Mouse (Mus musculus): ENCODE results near the gene Slc4a1ap. TPM values are rescaled to one million over a fixed set of nuclear protein-coding genes. Genes with fewer than 3 reads are reported as not detected.

The Slc4a1ap gene
- polyA plus RNA-seq, 1 experiment from 2014 or later = 20.4 TPM

- peak within 1 kb of the TSS; percentile 51 for H3K9ac ChIP-seq
- H3K27ac ChIP-seq = no peak within 1 kb of the TSS
- H3K9me3 ChIP-seq (replicated peaks) = no peaks in the 10 kb centered on the region
- no peaks in the 10 kb centered on the region for H3K36me3 ChIP-seq
- H3K4me1 ChIP-seq = peaks cover 26% of the 10 kb centered on the region
- 4% methylated on average over 26 of the region's 26 CpGs for WGBS (ENCODE audit: insufficient replicate concordance)
- no peaks in the 10 kb centered on the region for H3K27me3 ChIP-seq (replicated peaks)
- H3K4me3 ChIP-seq = peak within 1 kb of the TSS; percentile 51
- H3K4me2 ChIP-seq = peak within 1 kb of the TSS; percentile 78
- ATAC-seq = no peak
Observed at GRCm38 (mm10) chr5:31596481-31597429, 70.0 kb downstream of the Slc4a1ap start, which contains the start of gene Mrpl33. Mrpl33 (plus strand) TSS chr5:31596935.

- ATAC-seq = no peak
- Histone ChIP-seq H3K9me3 (replicated peaks) (no peaks in the 10 kb centered on the region), H3K27me3 (replicated peaks) (no peaks in the 10 kb centered on the region), H3K9ac (no peak overlapping the region), H3K27ac (no peak overlapping the region), H3K36me3 (no peaks in the 10 kb centered on the region), H3K4me3 (peak overlapping the region; percentile 51; the same call in 1 of the 2 replicates), H3K4me1 (peaks cover 34% of the 10 kb centered on the region), H3K4me2 (peak overlapping the region; percentile 78)
- 60% methylated on average over 6 of the region's 6 CpGs for WGBS (ENCODE audit: insufficient replicate concordance)
Observed at GRCm38 (mm10) chr5:31597430-31597944, 70.7 kb downstream of the Slc4a1ap start.

- no peaks in the 10 kb centered on the region for H3K27me3 ChIP-seq (replicated peaks)
- H3K9me3 ChIP-seq (replicated peaks) = no peaks in the 10 kb centered on the region
- no peak overlapping the region for H3K4me2 ChIP-seq
- H3K36me3 ChIP-seq = no peaks in the 10 kb centered on the region
- no peak overlapping the region for H3K27ac ChIP-seq
- 67% methylated on average over 7 of the region's 7 CpGs for WGBS (ENCODE audit: insufficient replicate concordance)
- H3K4me1 ChIP-seq = peaks cover 39% of the 10 kb centered on the region
- no peak overlapping the region for H3K9ac ChIP-seq
- H3K4me3 ChIP-seq = no peak overlapping the region
- no peak for ATAC-seq
Observed at GRCm38 (mm10) chr5:31598121-31598520, 71.3 kb downstream of the Slc4a1ap start.

- H3K36me3 ChIP-seq = no peaks in the 10 kb centered on the region
- H3K9ac ChIP-seq = no peak overlapping the region
- peaks cover 39% of the 10 kb centered on the region for H3K4me1 ChIP-seq
- 58% methylated on average over 4 of the region's 4 CpGs for WGBS (ENCODE audit: insufficient replicate concordance)
- no peak overlapping the region for H3K27ac ChIP-seq
- H3K4me2 ChIP-seq = no peak overlapping the region
- no peak overlapping the region for H3K4me3 ChIP-seq
- ATAC-seq = no peak
- no peaks in the 10 kb centered on the region for H3K27me3 ChIP-seq (replicated peaks)
- no peaks in the 10 kb centered on the region for H3K9me3 ChIP-seq (replicated peaks)
Observed at GRCm38 (mm10) chr5:31598579-31598978, 71.8 kb downstream of the Slc4a1ap start.

GRCm38 (mm10) chr5:31599161-31599560 lies 72.4 kb downstream of the Slc4a1ap start:
- no peaks in the 10 kb centered on the region for H3K36me3 ChIP-seq
- H3K4me2 ChIP-seq = no peak overlapping the region
- no peaks in the 10 kb centered on the region for H3K9me3 ChIP-seq (replicated peaks)
- no peak overlapping the region for H3K27ac ChIP-seq
- 59% methylated on average over 2 of the region's 2 CpGs for WGBS (ENCODE audit: insufficient replicate concordance)
- no peak for ATAC-seq
- peaks cover 39% of the 10 kb centered on the region for H3K4me1 ChIP-seq
- H3K27me3 ChIP-seq (replicated peaks) = no peaks in the 10 kb centered on the region
- H3K4me3 ChIP-seq = no peak overlapping the region
- no peak overlapping the region for H3K9ac ChIP-seq

GRCm38 (mm10) chr5:31601162-31601722 lies 74.4 kb downstream of the Slc4a1ap start:
- 38% methylated on average over 7 of the region's 7 CpGs for WGBS (ENCODE audit: insufficient replicate concordance)
- H3K36me3 ChIP-seq = no peaks in the 10 kb centered on the region
- H3K27ac ChIP-seq = no peak overlapping the region
- no peak overlapping the region for H3K9ac ChIP-seq
- no peak overlapping the region for H3K4me3 ChIP-seq
- H3K4me1 ChIP-seq = peaks cover 37% of the 10 kb centered on the region
- no peak for ATAC-seq
- no peak overlapping the region for H3K4me2 ChIP-seq
- H3K9me3 ChIP-seq (replicated peaks) = no peaks in the 10 kb centered on the region
- H3K27me3 ChIP-seq (replicated peaks) = no peaks in the 10 kb centered on the region

- H3K4me3 ChIP-seq = no peak overlapping the region
- 0 out of 2 replicates have a peak, but pooled peaks have one; percentile 40 for ATAC-seq
- H3K9ac ChIP-seq = no peak overlapping the region
- H3K27ac ChIP-seq = no peak overlapping the region
- no peaks in the 10 kb centered on the region for H3K36me3 ChIP-seq
- no peaks in the 10 kb centered on the region for H3K27me3 ChIP-seq (replicated peaks)
- WGBS (ENCODE audit: insufficient replicate concordance) = 53% methylated on average over 1 of the region's 1 CpGs
- H3K4me2 ChIP-seq = no peak overlapping the region
- H3K9me3 ChIP-seq (replicated peaks) = no peaks in the 10 kb centered on the region
- peaks cover 27% of the 10 kb centered on the region for H3K4me1 ChIP-seq
Observed at GRCm38 (mm10) chr5:31602377-31602776, 75.6 kb downstream of the Slc4a1ap start.

GRCm38 (mm10) chr5:31603766-31604165 lies 77.0 kb downstream of the Slc4a1ap start:
- H3K4me3 ChIP-seq = no peak overlapping the region
- H3K27ac ChIP-seq = no peak overlapping the region
- no peak for ATAC-seq
- peaks cover 19% of the 10 kb centered on the region for H3K4me1 ChIP-seq
- H3K9ac ChIP-seq = no peak overlapping the region
- WGBS (ENCODE audit: insufficient replicate concordance) = 76% methylated on average over 6 of the region's 6 CpGs
- no peak overlapping the region for H3K4me2 ChIP-seq
- no peaks in the 10 kb centered on the region for H3K9me3 ChIP-seq (replicated peaks)
- no peaks in the 10 kb centered on the region for H3K36me3 ChIP-seq
- H3K27me3 ChIP-seq (replicated peaks) = no peaks in the 10 kb centered on the region

- Histone ChIP-seq H3K9me3 (replicated peaks) (no peaks in the 10 kb centered on the region), H3K36me3 (no peaks in the 10 kb centered on the region), H3K9ac (no peak overlapping the region), H3K4me2 (no peak overlapping the region), H3K4me1 (peaks cover 17% of the 10 kb centered on the region), H3K27me3 (replicated peaks) (no peaks in the 10 kb centered on the region), H3K27ac (no peak overlapping the region), H3K4me3 (no peak overlapping the region)
- no peak for ATAC-seq
- 42% methylated on average over 3 of the region's 3 CpGs for WGBS (ENCODE audit: insufficient replicate concordance)
Observed at GRCm38 (mm10) chr5:31606151-31606550, 79.4 kb downstream of the Slc4a1ap start.

Other genes starting within 250 kb of the Slc4a1ap start
- 8.7 and 10.3 TPM in 2 replicates for gene Ift172, start 235.9 kb upstream of the Slc4a1ap start, polyA plus RNA-seq (2016; fragmentation: Nextera tagmentation; extraction: Ambion mirVana)
- gene Fndc4, start 230.9 kb upstream of the Slc4a1ap start, polyA plus RNA-seq (2016; fragmentation: Nextera tagmentation; extraction: Ambion mirVana) = 13.9 and 15.7 TPM in 2 replicates
- 10.3 and 11.2 TPM in 2 replicates for gene Gckr, start 229.6 kb upstream of the Slc4a1ap start, polyA plus RNA-seq (2016; fragmentation: Nextera tagmentation; extraction: Ambion mirVana)
- 21.5 and 23.8 TPM in 2 replicates for gene Zfp512, start 74.6 kb upstream of the Slc4a1ap start, polyA plus RNA-seq (2016; fragmentation: Nextera tagmentation; extraction: Ambion mirVana)
- gene 4930548H24Rik, start 41.3 kb upstream of the Slc4a1ap start, polyA plus RNA-seq (2016; fragmentation: Nextera tagmentation; extraction: Ambion mirVana) = not detected in 2 replicates
- 34.9 and 38.8 TPM in 2 replicates for gene Gpn1, start 32.3 kb upstream of the Slc4a1ap start, polyA plus RNA-seq (2016; fragmentation: Nextera tagmentation; extraction: Ambion mirVana)
- 12.7 and 12.9 TPM in 2 replicates for gene Supt7l, start 812 bp downstream of the Slc4a1ap start, polyA plus RNA-seq (2016; fragmentation: Nextera tagmentation; extraction: Ambion mirVana)
- gene Mrpl33, start 69.9 kb downstream of the Slc4a1ap start, polyA plus RNA-seq (2016; fragmentation: Nextera tagmentation; extraction: Ambion mirVana) = 232 and 236 TPM in 2 replicates
- 20.7 and 20.8 TPM in 2 replicates for gene Rbks, start 170.6 kb downstream of the Slc4a1ap start, polyA plus RNA-seq (2016; fragmentation: Nextera tagmentation; extraction: Ambion mirVana)
- 41.3 and 41.7 TPM in 2 replicates for gene Babam2, start 170.7 kb downstream of the Slc4a1ap start, polyA plus RNA-seq (2016; fragmentation: Nextera tagmentation; extraction: Ambion mirVana)

All from liver, embryonic 12.5 days (tissue).